Mouse (Mus musculus): ENCODE measurements around the gene Ncf1.
A peak's percentile ranks its signal among the peaks of the same experiment; 100 is the strongest.

Gene Ncf1

GRCm38 (mm10) chr5:134209931-134210554, 19.4 kb downstream of the Ncf1 start:
- no peak for DNase-seq (ENCODE audit: low read depth, low spot score)

- DNase-seq (ENCODE audit: low read depth, low spot score) = no peak
Measured at GRCm38 (mm10) chr5:134206721-134207120, 22.7 kb downstream of the Ncf1 start.

GRCm38 (mm10) chr5:134193664-134194063, 35.8 kb downstream of the Ncf1 start:
- DNase-seq (ENCODE audit: low read depth, low spot score) = no peak

- DNase-seq (ENCODE audit: low read depth, low spot score) = peak; percentile 46
Measured at GRCm38 (mm10) chr5:134188571-134188970, 40.9 kb downstream of the Ncf1 start.

- DNase-seq (ENCODE audit: low read depth, low spot score) = peak; percentile 89
Measured at GRCm38 (mm10) chr5:134186961-134187731, 42.3 kb downstream of the Ncf1 start.

- no peak for DNase-seq (ENCODE audit: low read depth, low spot score)
Measured at GRCm38 (mm10) chr5:134186059-134186458, 43.4 kb downstream of the Ncf1 start.

GRCm38 (mm10) chr5:134183880-134184808, 45.3 kb downstream of the Ncf1 start, which contains the start of gene Gtf2ird2:
TSS of gene Gtf2ird2 (plus strand) at chr5:134184019.
- DNase-seq (ENCODE audit: low read depth, low spot score) = peak; percentile 99

- DNase-seq (ENCODE audit: low read depth, low spot score) = no peak
Measured at GRCm38 (mm10) chr5:134183162-134183561, 46.3 kb downstream of the Ncf1 start.

GRCm38 (mm10) chr5:134182735-134183134, 46.7 kb downstream of the Ncf1 start:
- no peak for DNase-seq (ENCODE audit: low read depth, low spot score)

- DNase-seq (ENCODE audit: low read depth, low spot score) = peak; percentile 40
Measured at GRCm38 (mm10) chr5:134182172-134182571, 47.3 kb downstream of the Ncf1 start.

- peak; percentile 86 for DNase-seq (ENCODE audit: low read depth, low spot score)
Measured at GRCm38 (mm10) chr5:134179871-134180270, 49.6 kb downstream of the Ncf1 start.

GRCm38 (mm10) chr5:134178536-134178935, 50.9 kb downstream of the Ncf1 start:
- DNase-seq (ENCODE audit: low read depth, low spot score) = no peak

- DNase-seq (ENCODE audit: low read depth, low spot score) = peak; percentile 92
Measured at GRCm38 (mm10) chr5:134176169-134176881, 53.1 kb downstream of the Ncf1 start, which contains the start of gene Rcc1l. TSS of gene Rcc1l (minus strand) at chr5:134176774.

- peak; percentile 62 for DNase-seq (ENCODE audit: low read depth, low spot score)
Measured at GRCm38 (mm10) chr5:134175696-134176095, 53.7 kb downstream of the Ncf1 start.

- DNase-seq (ENCODE audit: low read depth, low spot score) = peak; percentile 85
Measured at GRCm38 (mm10) chr5:134173206-134173605, 56.2 kb downstream of the Ncf1 start.

GRCm38 (mm10) chr5:134170167-134170566, 59.3 kb downstream of the Ncf1 start:
- DNase-seq (ENCODE audit: low read depth, low spot score) = no peak

Measured in ZHBTc4 (cell line).